Mouse (Mus musculus) cortical plate, adult 2 months (tissue): ENCODE results near the gene Disp1.

Source experiments
- CTCF ChIP-seq: fragments of 200-500 bp; IDR thresholded peaks from 2 replicates; pipeline ENCODE4 v1.5.1; 2011; ENCODE audit warnings: mild to moderate bottlenecking, control low read depth, low read length; ENCODE audit not compliant: insufficient read depth; ENCODE audit errors: extremely low read depth
- POLR2A ChIP-seq: fragments of 200-500 bp; IDR thresholded peaks from 2 replicates; pipeline ENCODE4 v1.6.1; 2011; ENCODE audit warnings: mild to moderate bottlenecking, low read length, control low read depth; ENCODE audit not compliant: insufficient read depth; ENCODE audit errors: extremely low read depth

DNA sequence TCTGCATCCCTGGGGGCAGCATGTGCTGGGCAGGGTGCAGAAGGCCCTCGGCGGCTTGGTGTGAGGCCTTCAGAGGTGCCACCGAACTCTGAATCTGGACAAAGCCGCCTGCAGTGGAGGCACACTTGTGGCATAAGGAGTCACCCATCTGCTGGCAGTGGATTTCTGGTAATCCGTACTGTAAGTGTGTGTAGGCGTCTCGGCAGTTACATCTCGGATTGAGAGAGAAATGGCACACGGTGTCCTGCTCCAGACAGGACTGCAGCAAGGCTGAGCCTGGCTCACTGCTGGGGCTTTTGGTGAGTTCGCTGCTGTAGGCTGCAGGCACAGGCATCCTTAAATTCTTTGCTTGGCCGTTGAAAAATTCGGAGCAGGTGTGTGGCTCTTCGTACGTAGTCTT is 134.5 kb downstream of the Disp1 start:
- no peak for TF ChIP-seq CTCF
- no peak for TF ChIP-seq POLR2A
